Comparison of ENCODE assay signal across 11 mouse cellular contexts in genomic region chr15:103514914-103515313, GRCm38 (mm10). TPM values are rescaled to one million over a fixed set of nuclear protein-coding genes. Genes with fewer than 3 reads are reported as not detected.
DNase-seq lines count a peak whose midpoint lies in the region; ATAC-seq and TF ChIP-seq lines count a peak whose summit lies in the region.
"Had no signal": no experiment of that assay in that cellular context is flagged by ENCODE, and none has a peak within 500 bp of the region (broad histone marks: within the 10 kb centered on the region; RNA-seq: fewer than 3 reads in every experiment).

No protein-coding gene starts in this region.

- TF ChIP-seq CTCF in liver, postnatal 0 days (IDR thresholded peaks at IDR 0.05; ENCODE audit: low read depth), result no peak
- TF ChIP-seq CTCF in forebrain, postnatal 0 days (IDR thresholded peaks at IDR 0.05; ENCODE audit: low read depth), result no peak
- TF ChIP-seq CTCF in hindbrain, postnatal 0 days (IDR thresholded peaks at IDR 0.05; ENCODE audit: low read depth), result no peak

- intact Hi-C loops in left cerebral cortex, postnatal 25 days (cut with DNase I), result no loop called here

- H3K4me1 ChIP-seq in liver, embryonic 12.5 days, result no peaks in the 10 kb centered on the region
- H3K4me1 ChIP-seq in liver, postnatal 0 days (ENCODE audit: insufficient read depth), result no peaks in the 10 kb centered on the region
- H3K4me1 ChIP-seq in forebrain, postnatal 0 days (ENCODE audit: insufficient read depth), result peaks cover 24% of the 10 kb centered on the region
- H3K4me1 ChIP-seq in hindbrain, postnatal 0 days (ENCODE audit: insufficient read depth, low read length), result peaks cover 44% of the 10 kb centered on the region
- peaks cover 85% of the 10 kb centered on the region for H3K4me1 ChIP-seq in neural tube, embryonic 13.5 days (replicated peaks)

- no peak for TF ChIP-seq EP300 in liver, postnatal 0 days (IDR thresholded peaks at IDR 0.05; ENCODE audit: low read depth)

- peaks cover 23% of the 10 kb centered on the region for H3K27me3 ChIP-seq in liver, embryonic 12.5 days (replicated peaks)
- H3K27me3 ChIP-seq in liver, postnatal 0 days (ENCODE audit: insufficient read depth, low read length), result 0 out of 2 replicates have a peak, but pooled peaks cover 7% of the 10 kb centered on the region
- H3K27me3 ChIP-seq in forebrain, postnatal 0 days (ENCODE audit: insufficient read depth, low read length), result no peaks in the 10 kb centered on the region
- H3K27me3 ChIP-seq in hindbrain, postnatal 0 days (ENCODE audit: insufficient read depth, low read length), result no peaks in the 10 kb centered on the region
- H3K27me3 ChIP-seq in neural tube, embryonic 13.5 days, result no peaks in the 10 kb centered on the region

- no peak overlapping the region for H3K9ac ChIP-seq in liver, embryonic 12.5 days
- no peak overlapping the region for H3K9ac ChIP-seq in liver, postnatal 0 days (replicated peaks)
- H3K9ac ChIP-seq in forebrain, postnatal 0 days, result peak overlapping the region; percentile 54
- no peak overlapping the region for H3K9ac ChIP-seq in hindbrain, postnatal 0 days (replicated peaks; ENCODE audit: low read length)
- peak overlapping the region; percentile 68 for H3K9ac ChIP-seq in neural tube, embryonic 13.5 days

- H3K36me3 ChIP-seq in liver, embryonic 12.5 days, result no peaks in the 10 kb centered on the region
- no peaks in the 10 kb centered on the region for H3K36me3 ChIP-seq in liver, postnatal 0 days (replicated peaks; ENCODE audit: insufficient read depth, low read length)
- H3K36me3 ChIP-seq in forebrain, postnatal 0 days (ENCODE audit: insufficient read depth), result no peaks in the 10 kb centered on the region
- H3K36me3 ChIP-seq in hindbrain, postnatal 0 days (ENCODE audit: insufficient read depth, low read length), result no peaks in the 10 kb centered on the region
- H3K36me3 ChIP-seq in neural tube, embryonic 13.5 days, result no peaks in the 10 kb centered on the region

- DNase-seq in liver, postnatal 0 days, result no peak
- no peak for DNase-seq in forebrain, postnatal 0 days
- DNase-seq in hindbrain, postnatal 0 days (ENCODE audit: low spot score), result no peak
- DNase-seq in left cerebral cortex, postnatal 25 days (ENCODE audit: low spot score in 2 of 2), result no peak
- DNase-seq in ovary, postnatal 36 days (ENCODE audit: low spot score), result no peak
- no peak for DNase-seq in kidney, adult 8-10 months
- DNase-seq: cerebellum, adult 18-20 months; right cerebral cortex, postnatal 14 days had no signal

- H3K4me3 ChIP-seq in liver, embryonic 12.5 days, result no peak overlapping the region
- no peak overlapping the region for H3K4me3 ChIP-seq in liver, postnatal 0 days (ENCODE audit: low read depth, low read length)
- H3K4me3 ChIP-seq in forebrain, postnatal 0 days (ENCODE audit: low read depth, low read length), result peak overlapping the region; percentile 33; the same call in 1 of the 2 replicates
- H3K4me3 ChIP-seq in hindbrain, postnatal 0 days (ENCODE audit: low read length), result no peak overlapping the region
- H3K4me3 ChIP-seq in neural tube, embryonic 13.5 days, result peak overlapping the region; percentile 12; the same call in 1 of the 2 replicates

- H3K9me3 ChIP-seq in liver, embryonic 12.5 days (replicated peaks), result no peaks in the 10 kb centered on the region
- no peaks in the 10 kb centered on the region for H3K9me3 ChIP-seq in liver, postnatal 0 days (ENCODE audit: low read length)
- no peaks in the 10 kb centered on the region for H3K9me3 ChIP-seq in forebrain, postnatal 0 days (ENCODE audit: low read length)
- no peaks in the 10 kb centered on the region for H3K9me3 ChIP-seq in hindbrain, postnatal 0 days (ENCODE audit: low read length)
- H3K9me3 ChIP-seq in neural tube, embryonic 13.5 days, result no peaks in the 10 kb centered on the region

- peak overlapping the region; percentile 58; the same call in 1 of the 2 replicates for H3K4me2 ChIP-seq in liver, embryonic 12.5 days
- H3K4me2 ChIP-seq in liver, postnatal 0 days (ENCODE audit: low read depth, low read length), result no peak overlapping the region
- H3K4me2 ChIP-seq in forebrain, postnatal 0 days (ENCODE audit: low read depth), result peak overlapping the region; percentile 45
- peak overlapping the region; percentile 40 for H3K4me2 ChIP-seq in hindbrain, postnatal 0 days (ENCODE audit: low read depth, low read length)
- H3K4me2 ChIP-seq in neural tube, embryonic 13.5 days, result peak overlapping the region; percentile 53

- 47% methylated on average over 3 of the region's 3 CpGs for WGBS in liver, embryonic 12.5 days (ENCODE audit: insufficient replicate concordance)
- 46% methylated on average over 3 of the region's 3 CpGs for WGBS in liver, postnatal 0 days (ENCODE audit: insufficient replicate concordance)
- 15% methylated on average over 3 of the region's 3 CpGs for WGBS in forebrain, postnatal 0 days
- 39% methylated on average over 3 of the region's 3 CpGs for WGBS in hindbrain, postnatal 0 days
- WGBS in neural tube, embryonic 13.5 days, result 45% methylated on average over 3 of the region's 3 CpGs

- no peak for ATAC-seq in liver, embryonic 12.5 days
- no peak for ATAC-seq in liver, postnatal 0 days
- no peak for ATAC-seq in forebrain, postnatal 0 days
- no peak for ATAC-seq in hindbrain, postnatal 0 days
- no peak for ATAC-seq in neural tube, embryonic 13.5 days (ENCODE audit: low read depth)

- no peak overlapping the region for H3K27ac ChIP-seq in liver, embryonic 12.5 days
- no peak overlapping the region for H3K27ac ChIP-seq in liver, postnatal 0 days (ENCODE audit: low read depth)
- H3K27ac ChIP-seq in forebrain, postnatal 0 days (ENCODE audit: low read depth, low read length), result peak overlapping the region; percentile 80
- H3K27ac ChIP-seq in hindbrain, postnatal 0 days, result peak overlapping the region; percentile 49; the same call in 1 of the 2 replicates
- peak overlapping the region; percentile 85 for H3K27ac ChIP-seq in neural tube, embryonic 13.5 days (replicated peaks)

RNA-seq across cellular contexts. Expression of gene Pde1b, which starts 12.1 kb away (rescaled TPM):
- polyA plus RNA-seq in liver, embryonic 12.5 days (2016; fragmentation: Nextera tagmentation; extraction: Ambion mirVana), result 0.30 and 0.36 TPM in 2 replicates
- polyA plus RNA-seq in liver, postnatal 0 days (2015; fragmentation: Nextera tagmentation; extraction: Ambion mirVana), result 0.24 and 0.62 TPM in 2 replicates
- 78.8 and 79.0 TPM in 2 replicates for total RNA-seq in forebrain, postnatal 0 days (2014; rRNA removed)
- 43.4 and 54.1 TPM in 2 replicates for polyA plus RNA-seq in forebrain, postnatal 0 days (2015; fragmentation: Nextera tagmentation; extraction: Ambion mirVana)
- 116 and 127 TPM in 2 replicates for total RNA-seq in hindbrain, postnatal 0 days (2014; rRNA removed)
- polyA plus RNA-seq in hindbrain, postnatal 0 days (2015; fragmentation: Nextera tagmentation; extraction: Ambion mirVana), result 67.2 and 67.6 TPM in 2 replicates
- polyA plus RNA-seq in neural tube, embryonic 13.5 days (2015; fragmentation: Nextera tagmentation; extraction: Ambion mirVana), result 83.3 and 88.7 TPM in 2 replicates
- total RNA-seq in left cerebral cortex, postnatal 25 days (2021), result 100 to 1,000 TPM; 124 to 227 TPM

RNA-seq across cellular contexts. Expression of gene Ppp1r1a, which starts 22.9 kb away (rescaled TPM):
- polyA plus RNA-seq in liver, embryonic 12.5 days (2016; fragmentation: Nextera tagmentation; extraction: Ambion mirVana), result 0.56 and 0.67 TPM in 2 replicates
- polyA plus RNA-seq in liver, postnatal 0 days (2015; fragmentation: Nextera tagmentation; extraction: Ambion mirVana), result 3.5 and 4.4 TPM in 2 replicates
- total RNA-seq in forebrain, postnatal 0 days (2014; rRNA removed), result 109 and 128 TPM in 2 replicates
- polyA plus RNA-seq in forebrain, postnatal 0 days (2015; fragmentation: Nextera tagmentation; extraction: Ambion mirVana), result 206 and 236 TPM in 2 replicates
- total RNA-seq in hindbrain, postnatal 0 days (2014; rRNA removed), result 111 and 122 TPM in 2 replicates
- 196 and 197 TPM in 2 replicates for polyA plus RNA-seq in hindbrain, postnatal 0 days (2015; fragmentation: Nextera tagmentation; extraction: Ambion mirVana)
- 83.1 and 93.7 TPM in 2 replicates for polyA plus RNA-seq in neural tube, embryonic 13.5 days (2015; fragmentation: Nextera tagmentation; extraction: Ambion mirVana)
- total RNA-seq in left cerebral cortex, postnatal 25 days (2021), result 100 to 1,000 TPM; 155 to 157 TPM

RNA-seq across cellular contexts. Expression of gene Glycam1, which starts 50.0 kb away (rescaled TPM):
- not detected in 2 replicates for polyA plus RNA-seq in liver, embryonic 12.5 days (2016; fragmentation: Nextera tagmentation; extraction: Ambion mirVana)
- not detected in 2 replicates for polyA plus RNA-seq in liver, postnatal 0 days (2015; fragmentation: Nextera tagmentation; extraction: Ambion mirVana)
- total RNA-seq in forebrain, postnatal 0 days (2014; rRNA removed), result not detected in 2 replicates
- polyA plus RNA-seq in forebrain, postnatal 0 days (2015; fragmentation: Nextera tagmentation; extraction: Ambion mirVana), result 0.24 TPM in 1 of 2 replicates, not detected in the other
- not detected in 2 replicates for total RNA-seq in hindbrain, postnatal 0 days (2014; rRNA removed)
- polyA plus RNA-seq in hindbrain, postnatal 0 days (2015; fragmentation: Nextera tagmentation; extraction: Ambion mirVana), result not detected in 2 replicates
- not detected in 2 replicates for polyA plus RNA-seq in neural tube, embryonic 13.5 days (2015; fragmentation: Nextera tagmentation; extraction: Ambion mirVana)
- total RNA-seq in left cerebral cortex, postnatal 25 days (2021), result not detected
- total RNA-seq: ES-E14 had no signal

Comparison
In these comparisons a context has a peak if more than half of its experiments do, and no peak if none do; other contexts are left out.
1. H3K27ac ChIP-seq: peak in forebrain, postnatal 0 days (single experiment), hindbrain, postnatal 0 days (single experiment) and neural tube, embryonic 13.5 days (single experiment); none in liver, embryonic 12.5 days (single experiment) and liver, postnatal 0 days (single experiment).
2. H3K4me3 ChIP-seq: peak in forebrain, postnatal 0 days (single experiment) and neural tube, embryonic 13.5 days (single experiment); none in liver, embryonic 12.5 days (single experiment), liver, postnatal 0 days (single experiment) and hindbrain, postnatal 0 days (single experiment).
3. H3K9ac ChIP-seq: peak in forebrain, postnatal 0 days (single experiment) and neural tube, embryonic 13.5 days (single experiment); none in liver, embryonic 12.5 days (single experiment), liver, postnatal 0 days (single experiment) and hindbrain, postnatal 0 days (single experiment).
4. RNA of gene Pde1b, which starts 12.1 kb away (polyA plus RNA-seq): 83.3 to 88.7 TPM in neural tube, embryonic 13.5 days, 67.2 to 67.6 TPM in hindbrain, postnatal 0 days and 43.4 to 54.1 TPM in forebrain, postnatal 0 days; 0.24 to 0.62 TPM in liver, postnatal 0 days and 0.30 to 0.36 TPM in liver, embryonic 12.5 days; every median in the first group is over 10 times any median in the second.
5. RNA of gene Ppp1r1a, which starts 22.9 kb away (polyA plus RNA-seq): 206 to 236 TPM in forebrain, postnatal 0 days, 196 to 197 TPM in hindbrain, postnatal 0 days and 83.1 to 93.7 TPM in neural tube, embryonic 13.5 days; 3.5 to 4.4 TPM in liver, postnatal 0 days and 0.56 to 0.67 TPM in liver, embryonic 12.5 days; every median in the first group is over 10 times any median in the second.